Mouse (Mus musculus) left cerebral cortex, postnatal 36 days (tissue): ENCODE measurements around the gene Stard13. TPM values are rescaled to one million over a fixed set of nuclear protein-coding genes. Genes with fewer than 3 reads are reported as not detected.

Experiments used
- DNase-seq, 2 experiments: peaks; one replicate each; pipeline ENCODE4 v3.0.0; 2021 to 2022; ENCODE audit warnings: low spot score in 2 of 2, mixed read lengths in 1 of 2
- intact Hi-C: fragments of 180-260 bp; cut with DNase I; formaldehyde crosslinking; loops from one replicate; pipeline ENCODE4 v1.15.1; 2025
- total RNA-seq, 2 experiments: library from RNA; stranded (reverse); gene quantifications; 2 replicates each; pipeline ENCODE4 v1.2.3; 2021

Gene Stard13
- total RNA-seq, 2 experiments from 2014 or later, result 10.1 to 11.1 TPM

DNA sequence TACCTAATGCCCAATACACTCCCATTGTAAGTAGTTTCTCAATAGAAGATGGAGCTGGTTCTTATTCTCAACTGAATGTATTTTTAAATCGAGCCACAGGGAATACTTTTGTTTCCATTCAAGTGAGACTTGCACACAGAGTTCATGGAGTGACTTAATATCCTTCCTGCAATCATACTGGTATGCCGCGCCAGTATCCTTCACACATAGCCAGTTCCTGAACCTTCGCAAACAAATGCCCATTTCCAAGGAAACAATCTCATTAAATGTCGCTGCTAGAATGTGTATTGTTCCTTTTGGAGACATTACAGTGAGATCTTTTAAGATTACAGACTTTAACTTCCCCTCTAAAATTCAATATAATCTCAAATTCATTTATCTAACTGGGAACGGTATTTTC, 45.0 kb downstream of the Stard13 start:
- intact Hi-C loops, result no loop called here
- DNase-seq, result no peak

DNA sequence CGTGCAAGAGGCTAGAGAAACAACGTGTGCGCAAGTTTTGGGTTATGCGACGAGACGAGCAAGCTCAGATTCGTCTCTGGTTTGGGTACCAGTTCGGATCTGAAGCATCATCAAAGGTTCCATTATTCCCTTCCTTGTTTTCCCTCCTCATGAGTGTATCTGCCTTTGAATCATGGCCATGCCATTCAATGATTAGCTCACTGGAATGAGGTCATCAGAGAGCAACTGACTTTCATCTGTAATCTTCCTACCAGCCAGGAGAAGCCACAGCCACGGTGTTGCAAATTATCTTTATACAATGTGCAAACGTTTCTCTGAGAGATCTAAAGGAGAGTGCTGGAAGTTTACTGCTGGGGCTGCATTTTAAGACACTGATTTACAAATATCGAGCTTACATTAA, 46.3 kb downstream of the Stard13 start:
- intact Hi-C loops, result no loop called here
- DNase-seq, result no peak

DNA sequence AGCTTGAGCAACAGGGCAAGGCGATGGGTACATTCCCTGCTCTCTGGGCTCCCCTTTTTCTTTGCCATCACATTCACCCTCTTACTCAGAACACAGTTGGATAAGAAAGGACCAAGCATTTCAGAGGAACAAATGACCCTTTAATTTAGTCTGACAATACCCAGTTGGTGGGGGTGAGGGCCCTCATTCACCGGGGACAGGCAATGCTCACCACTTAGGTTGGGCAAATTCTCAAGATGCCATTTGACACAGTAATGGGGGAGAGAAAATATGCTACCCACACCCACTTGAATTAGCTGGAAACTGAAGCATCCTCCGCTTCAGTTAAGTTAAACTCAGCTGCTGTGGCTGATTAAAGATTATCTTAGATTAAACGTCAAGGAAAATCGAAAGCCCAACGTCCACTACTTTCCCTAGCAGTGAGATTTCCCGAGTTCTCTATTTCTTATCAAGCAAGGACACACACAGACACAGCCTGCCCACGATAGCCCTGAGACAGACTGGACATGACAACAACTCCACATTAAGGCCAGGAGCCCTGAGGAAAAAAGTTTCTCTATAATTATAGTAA, 48.3 kb downstream of the Stard13 start:
- intact Hi-C loops, result no loop called here
- no peak for DNase-seq

DNA sequence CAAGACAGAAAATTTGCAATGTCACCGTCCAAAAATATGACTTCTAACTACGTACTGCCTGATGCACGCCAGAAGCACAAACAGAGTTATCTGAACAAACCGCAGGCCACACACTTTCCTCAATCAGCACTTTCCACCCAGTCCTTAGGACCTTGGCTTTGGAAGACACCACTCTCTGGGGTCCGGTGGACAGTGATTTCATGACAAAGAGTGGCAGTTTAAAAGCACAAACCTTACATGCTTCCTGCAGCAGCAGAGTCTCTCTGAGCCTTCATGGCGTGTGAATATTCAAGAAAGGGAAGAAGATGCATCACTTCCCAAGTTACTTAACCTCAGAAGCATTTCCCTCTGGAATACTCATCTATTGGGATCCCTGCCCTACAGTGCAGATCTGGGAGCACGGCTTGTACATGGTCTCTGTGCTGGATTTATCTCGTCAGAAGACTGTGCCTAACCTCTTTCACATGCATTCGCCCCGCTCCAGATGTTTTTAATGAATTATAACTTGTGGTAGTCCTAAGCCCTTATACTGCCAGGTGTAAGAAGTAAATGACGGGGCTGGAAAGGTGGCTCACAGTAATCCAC, 49.9 kb downstream of the Stard13 start:
- DNase-seq, result no peak

DNA sequence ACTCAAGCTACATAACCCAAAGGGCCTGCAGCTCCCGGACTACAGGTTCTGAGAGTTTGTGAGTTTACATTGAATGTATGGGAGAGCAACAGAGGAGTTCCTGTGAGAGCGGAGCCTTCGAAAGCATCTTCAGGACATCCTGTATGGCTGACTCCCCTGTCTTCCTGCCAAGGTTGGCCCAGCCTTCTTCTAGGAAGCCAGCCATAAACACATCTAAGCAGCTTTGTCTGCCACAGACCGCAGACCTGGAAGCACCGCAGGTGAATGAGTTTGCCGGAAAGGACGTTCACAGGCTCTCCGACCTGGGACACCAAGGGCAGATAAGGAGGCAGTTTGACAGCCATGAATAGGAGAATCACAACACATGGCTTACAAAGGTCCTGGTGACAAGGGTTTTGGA, 52.3 kb downstream of the Stard13 start:
- intact Hi-C loops, result no loop called here
- DNase-seq, result no peak

More for the DNA sequence above, 49.9 kb downstream of the Stard13 start:
- intact Hi-C loops, result no loop called here

DNA sequence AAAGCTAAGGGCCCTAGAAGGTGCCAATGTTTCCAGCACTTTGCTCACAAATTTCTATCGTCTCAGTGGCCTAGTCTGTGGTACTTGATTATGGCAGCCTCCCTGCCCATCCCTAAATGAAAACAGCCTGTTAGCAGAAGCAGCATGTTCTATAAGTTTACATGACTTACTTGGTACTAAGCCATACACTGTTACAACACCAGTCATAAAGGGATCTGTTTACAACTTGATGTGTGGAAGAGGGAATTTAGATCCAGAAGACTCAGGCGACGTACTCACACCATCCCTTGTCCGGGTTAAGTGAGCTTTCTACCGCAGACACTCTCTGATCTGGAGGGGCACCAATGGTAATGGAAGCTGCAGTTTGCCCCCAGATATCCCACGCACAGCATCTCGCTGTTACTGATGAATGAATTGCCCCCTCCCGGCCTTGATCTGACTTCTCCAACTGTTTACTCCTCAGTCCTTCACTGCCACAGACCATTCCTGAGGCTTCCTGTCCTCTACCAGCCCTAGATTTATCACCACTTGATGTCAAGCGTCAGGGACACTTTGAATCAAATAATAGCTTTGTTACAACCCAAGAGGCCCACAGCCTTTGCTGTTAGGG, 53.4 kb downstream of the Stard13 start:
- intact Hi-C loops, result no loop called here
- DNase-seq, result no peak

DNA sequence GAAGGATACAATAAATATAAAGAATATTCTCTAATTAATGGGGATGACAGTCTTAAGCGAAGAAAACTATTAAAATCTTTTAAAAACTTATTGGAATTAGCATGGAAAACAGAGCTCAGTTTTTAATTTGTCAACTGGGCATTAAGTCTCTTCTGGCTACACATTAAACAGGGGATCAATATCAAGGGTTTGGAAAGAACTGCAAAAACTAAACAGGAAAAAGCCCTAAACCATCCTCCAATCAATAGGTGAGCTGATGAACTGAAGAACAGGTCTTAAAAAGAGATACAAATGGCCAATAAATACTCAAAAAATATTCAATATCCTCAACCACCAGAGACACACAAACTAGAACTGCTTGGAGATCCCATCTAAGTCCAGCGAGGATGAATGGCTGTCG, 56.5 kb downstream of the Stard13 start:
- no peak for DNase-seq
- intact Hi-C loops, result no loop called here

DNA sequence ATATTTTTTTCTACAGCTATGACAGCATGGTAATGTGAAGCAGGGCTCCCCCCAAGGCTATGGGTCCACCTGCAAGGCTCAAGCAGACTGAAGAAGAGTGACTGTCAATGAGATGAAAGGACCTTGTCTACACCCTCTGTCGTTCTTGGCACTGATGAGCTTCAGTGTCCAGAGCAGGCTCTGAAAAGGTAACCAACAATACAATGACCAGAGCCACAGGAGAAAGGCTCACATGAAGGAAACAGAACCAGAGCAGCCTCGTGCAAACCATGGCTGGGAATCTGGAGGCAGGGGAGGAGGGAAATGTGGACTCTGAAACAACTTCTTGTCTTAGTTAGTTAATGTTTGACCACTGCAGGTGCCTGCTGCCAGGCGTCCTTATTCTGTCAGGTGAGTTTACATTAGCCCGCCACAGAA, 57.7 kb downstream of the Stard13 start:
- intact Hi-C loops, result no loop called here
- DNase-seq, result no peak

DNA sequence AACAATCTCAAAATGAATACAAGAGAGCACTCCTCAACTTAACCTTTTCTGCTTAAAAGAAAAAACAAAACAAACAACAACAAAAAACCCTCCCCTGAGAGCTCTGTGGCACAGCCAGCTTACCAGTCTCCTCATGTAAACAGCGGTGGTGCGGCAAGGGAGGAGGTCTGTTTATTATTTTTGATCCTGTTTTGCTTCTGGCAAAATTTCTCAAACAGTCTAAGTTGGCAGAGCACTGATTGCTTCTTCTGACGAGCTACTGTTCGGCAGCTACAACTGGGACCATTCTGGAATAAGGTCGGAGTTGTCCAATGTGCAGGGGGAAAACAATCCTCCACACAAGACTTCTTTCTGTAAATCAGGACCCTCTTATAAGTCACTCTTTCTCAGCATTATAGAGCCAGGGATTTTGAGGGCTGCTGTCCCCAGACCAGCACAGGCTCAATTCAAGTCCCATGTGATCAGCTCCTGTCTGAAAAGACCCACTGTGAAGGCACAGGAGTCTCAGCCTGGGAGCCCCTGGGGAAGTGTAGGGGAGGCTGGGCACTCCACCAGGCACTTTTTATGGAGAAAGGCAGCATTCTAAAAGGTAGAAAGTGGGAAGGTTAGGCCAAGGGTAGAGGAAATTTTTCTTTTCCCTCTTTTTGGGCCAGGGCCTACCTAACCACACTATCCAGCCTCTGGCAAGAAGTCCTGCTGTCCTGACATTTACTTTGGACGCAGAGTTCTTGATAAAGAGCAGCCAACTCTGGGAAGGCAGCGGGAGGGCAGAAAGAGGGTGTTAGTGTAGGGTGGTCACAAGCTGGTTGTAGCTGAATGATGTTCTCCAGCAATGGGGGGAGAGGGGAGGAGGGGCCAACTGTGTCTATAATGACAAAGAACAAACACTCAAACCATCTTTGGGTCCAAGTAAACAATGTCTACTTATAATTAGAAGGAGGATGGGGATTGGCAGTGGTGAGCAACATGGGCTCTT, 58.9 kb downstream of the Stard13 start:
- intact Hi-C loops, result no loop called here
- no peak for DNase-seq

DNA sequence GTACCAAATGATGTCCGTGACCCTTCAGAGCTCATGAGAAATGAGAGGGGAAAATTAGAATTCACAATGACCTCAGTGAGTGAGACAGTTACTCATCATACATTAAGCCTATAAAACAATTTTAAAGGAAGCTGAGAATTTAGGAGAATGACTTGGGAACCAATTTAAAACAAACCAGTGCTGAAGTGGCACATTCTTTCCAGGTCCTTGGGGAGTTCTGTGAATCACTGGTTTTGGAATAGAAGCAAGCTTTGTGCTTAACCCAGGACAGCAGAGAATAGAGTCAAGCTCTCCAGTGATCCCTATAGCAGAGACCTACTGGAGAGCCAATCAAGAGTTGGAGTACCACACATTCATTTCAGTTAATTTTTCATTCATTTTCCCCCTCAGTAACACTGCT, 59.9 kb downstream of the Stard13 start:
- intact Hi-C loops, result no loop called here

DNA sequence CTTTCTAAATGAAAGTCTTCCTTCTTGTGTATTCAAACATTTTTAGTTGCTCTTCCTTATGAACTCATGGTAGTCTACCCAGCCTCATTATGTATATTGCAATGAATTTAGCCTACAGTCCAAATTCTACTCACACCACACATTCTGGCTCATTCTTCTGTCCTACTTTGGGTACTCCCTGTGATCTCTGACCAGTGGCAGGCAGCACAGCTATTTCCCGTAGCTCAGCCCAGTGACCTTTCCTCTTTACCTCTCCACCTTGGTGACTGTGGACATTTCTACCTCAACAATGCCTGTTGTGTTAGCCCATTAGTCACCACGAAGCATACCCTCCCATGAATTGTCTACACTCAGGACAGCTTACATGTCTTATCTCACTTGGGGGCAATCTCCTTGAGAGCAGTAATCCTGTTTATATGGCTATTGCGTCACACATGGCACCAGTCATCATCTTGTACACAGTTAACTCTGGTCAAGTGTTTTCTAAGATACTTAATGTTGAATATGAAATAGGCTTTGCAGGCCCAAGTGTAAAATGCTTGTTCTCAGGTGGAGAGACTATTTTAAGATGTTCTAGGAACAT, 63.4 kb downstream of the Stard13 start:
- no peak for DNase-seq
- intact Hi-C loops, result no loop called here

More for the DNA sequence above, 59.9 kb downstream of the Stard13 start:
- no peak for DNase-seq

DNA sequence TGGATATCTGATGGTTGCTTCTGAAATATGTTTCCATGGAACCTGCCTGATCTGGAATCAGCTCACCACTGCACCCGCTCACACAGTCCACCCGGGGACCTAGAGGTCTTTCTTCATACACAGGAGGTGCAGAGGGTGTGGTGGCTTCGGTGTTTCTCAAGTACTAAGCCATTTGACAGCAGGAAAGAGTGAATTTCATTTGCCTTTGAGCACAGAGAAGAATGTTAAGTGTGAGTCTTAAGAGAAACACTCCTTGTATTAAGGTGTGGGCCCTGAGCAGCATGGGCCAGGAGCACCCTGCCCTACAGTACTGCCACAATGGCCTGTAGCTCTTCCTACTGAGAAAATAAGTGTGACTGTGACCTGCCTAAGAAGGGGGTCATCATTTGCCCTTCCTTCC, 65.4 kb downstream of the Stard13 start:
- no peak for DNase-seq
- intact Hi-C loops, result no loop called here

DNA sequence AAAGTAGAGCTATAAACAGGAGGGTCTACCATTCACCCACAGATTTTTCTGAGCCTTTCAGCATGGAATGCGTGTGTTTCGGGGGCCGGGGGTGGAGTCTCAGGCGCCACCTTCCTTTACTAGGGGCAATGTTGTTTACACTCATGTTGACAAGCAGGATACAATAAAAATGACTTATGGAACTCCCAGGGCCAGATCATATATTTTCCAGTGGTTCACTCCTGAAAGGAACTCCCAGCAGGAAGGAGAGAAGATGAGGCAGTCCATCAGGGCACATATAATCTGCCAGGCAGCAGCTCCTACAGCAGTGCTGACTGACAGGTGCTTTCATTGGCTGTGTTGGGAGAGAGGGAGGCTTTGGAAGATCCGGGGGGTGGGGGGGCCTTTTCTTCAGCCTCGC, 66.0 kb downstream of the Stard13 start:
- intact Hi-C loops, result no loop called here
- DNase-seq, result no peak

DNA sequence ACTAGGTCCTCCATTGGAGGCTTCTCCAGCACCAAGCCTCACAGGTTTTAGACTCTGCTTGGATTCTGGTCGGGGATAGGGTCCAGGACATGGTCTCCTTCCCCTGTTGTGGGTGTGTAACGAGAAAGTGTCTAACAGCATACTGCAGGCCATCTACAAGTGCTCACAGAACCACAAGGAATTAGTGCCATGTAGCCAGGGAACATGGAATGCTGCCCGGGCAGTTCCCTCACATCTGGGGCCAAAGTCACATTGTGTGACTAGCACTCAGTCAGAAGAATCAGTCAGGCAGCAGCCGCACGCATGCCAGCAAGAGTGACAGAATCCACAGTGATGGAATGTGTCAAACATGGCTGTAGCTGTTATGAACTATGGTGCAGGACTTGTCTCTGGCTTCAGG, 67.4 kb downstream of the Stard13 start:
- no peak for DNase-seq

DNA sequence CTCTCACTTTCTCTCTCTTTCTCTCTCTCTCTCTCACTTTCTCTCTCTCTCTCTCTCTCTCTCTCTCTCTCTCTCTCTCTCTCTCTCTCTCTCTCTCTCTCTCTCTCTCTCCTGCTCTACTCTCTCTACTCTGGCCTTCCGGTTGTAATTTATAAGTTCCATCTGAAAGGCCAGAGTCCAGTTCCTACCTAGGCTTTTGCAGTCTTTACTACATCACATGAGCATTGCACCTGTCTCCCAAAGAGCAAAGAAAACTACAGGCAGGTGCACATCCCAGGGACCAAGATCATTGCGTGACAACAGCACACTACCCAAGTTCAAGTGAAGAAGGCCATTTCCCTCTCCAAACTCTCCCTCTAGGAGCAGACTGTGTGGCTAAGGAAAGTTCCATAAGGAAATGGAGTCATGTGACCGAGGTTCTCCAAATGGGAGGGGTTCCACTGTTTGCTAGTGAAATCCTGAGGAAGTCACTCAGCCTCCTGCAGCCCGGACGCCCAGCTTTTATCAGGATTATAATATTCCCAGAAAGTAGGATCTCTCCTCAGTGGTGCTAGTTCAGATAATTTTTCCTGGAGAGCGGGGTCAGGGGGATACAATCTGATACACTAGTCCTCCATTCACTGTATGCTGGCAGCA, 68.1 kb downstream of the Stard13 start:
- intact Hi-C loops, result no loop called here
- no peak for DNase-seq

More for the DNA sequence above, 67.4 kb downstream of the Stard13 start:
- intact Hi-C loops, result no loop called here

DNA sequence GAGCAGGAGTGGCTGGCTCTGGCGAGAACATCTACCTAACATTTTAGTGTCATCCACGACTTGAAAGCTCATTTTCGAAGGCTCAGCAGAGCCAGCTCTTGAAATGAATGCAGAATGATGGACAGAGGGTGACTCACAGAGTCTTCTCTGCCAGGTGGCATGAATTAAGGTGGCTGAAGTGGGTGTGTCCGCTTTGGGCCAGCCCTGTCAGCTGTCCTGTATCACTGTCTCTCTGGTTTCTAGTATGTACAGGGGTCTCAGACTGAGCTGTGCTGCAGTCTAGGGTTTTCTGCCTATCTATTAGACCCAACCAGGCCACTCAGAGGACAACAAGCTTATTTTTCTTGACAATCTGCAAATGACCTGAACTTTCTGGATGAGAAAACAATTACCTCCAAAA, 68.8 kb downstream of the Stard13 start:
- no peak for DNase-seq
- intact Hi-C loops, result no loop called here

DNA sequence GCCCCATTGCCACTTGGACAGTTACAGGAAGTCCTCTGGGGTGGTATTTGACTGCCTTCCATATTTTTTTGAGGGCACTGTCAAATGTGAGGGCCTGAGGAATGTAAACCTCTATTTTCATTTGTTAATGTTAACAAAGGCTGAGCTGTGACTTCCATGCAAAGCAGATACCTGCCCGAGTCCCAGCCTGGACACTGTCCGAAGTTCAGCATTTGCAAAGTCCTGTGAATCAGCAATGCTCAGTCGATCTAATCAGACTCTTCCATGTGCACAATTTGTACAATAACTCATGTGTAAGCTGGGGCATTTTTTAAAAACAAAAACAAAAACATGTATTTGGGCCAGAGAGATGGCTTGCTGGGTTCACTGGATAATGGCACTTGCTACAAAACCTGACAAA, 71.0 kb downstream of the Stard13 start:
- intact Hi-C loops, result no loop called here
- DNase-seq, result no peak

DNA sequence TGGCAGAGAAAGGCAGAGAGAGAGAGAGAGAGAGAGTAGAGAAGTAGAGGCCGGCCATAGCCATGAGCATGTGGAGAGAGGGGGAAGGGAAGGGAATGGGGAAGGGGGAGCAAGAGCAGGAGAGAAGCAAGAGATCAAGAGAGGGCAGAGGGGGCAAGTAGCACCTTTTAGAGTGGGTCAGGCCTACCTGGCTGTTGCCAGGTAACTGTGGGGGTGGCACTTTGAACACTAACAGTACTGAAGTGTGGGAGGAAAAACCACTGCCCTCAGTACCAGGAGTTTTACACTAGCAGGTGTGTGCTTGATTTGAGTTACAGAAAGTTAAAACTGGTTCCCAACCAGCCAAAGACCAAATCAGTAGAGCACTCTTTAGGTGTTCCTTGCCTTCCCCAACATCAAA, 78.4 kb downstream of the Stard13 start:
- intact Hi-C loops, result no loop called here

DNA sequence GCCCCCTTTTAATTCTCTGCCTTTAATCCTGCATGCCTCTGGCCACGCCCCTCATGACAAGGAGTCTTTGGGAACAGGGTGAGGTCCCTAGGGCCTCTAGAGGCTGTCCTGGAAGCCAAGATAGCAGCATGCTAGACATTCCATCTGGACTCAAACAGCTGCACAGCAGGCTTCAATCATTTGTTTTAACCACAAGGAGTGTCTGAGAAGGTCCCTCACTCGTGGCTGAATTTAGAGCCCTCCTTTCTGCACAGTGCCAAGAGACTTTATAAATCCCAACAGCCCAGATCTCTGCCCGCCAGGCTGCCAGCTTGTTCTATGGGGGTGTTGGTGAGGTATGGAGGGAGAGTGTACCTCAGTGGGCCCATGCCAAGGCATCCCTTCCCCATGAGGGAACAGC, 78.9 kb downstream of the Stard13 start:
- DNase-seq, result no peak
- intact Hi-C loops, result no loop called here

More for the DNA sequence above, 78.4 kb downstream of the Stard13 start:
- DNase-seq, result no peak

DNA sequence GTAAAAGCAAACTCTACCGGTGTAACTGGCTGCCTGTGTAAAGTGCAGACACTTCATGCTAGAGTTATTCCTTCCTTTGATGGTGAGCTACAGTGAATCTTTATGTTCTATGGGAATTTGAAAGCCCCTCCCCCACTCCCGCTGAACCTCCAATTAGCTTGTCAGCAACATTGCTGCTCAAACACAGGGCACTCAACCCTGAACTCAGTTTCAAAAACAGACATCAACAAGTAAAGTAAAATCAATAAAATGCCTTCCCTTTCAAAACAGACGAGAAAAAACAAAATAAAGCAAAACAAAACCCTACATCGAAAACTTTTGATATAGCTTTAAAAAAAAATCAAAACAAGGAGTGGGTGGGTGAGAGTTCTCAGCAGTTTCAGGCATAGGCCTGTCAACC, 79.6 kb downstream of the Stard13 start:
- DNase-seq, result no peak
- intact Hi-C loops, result no loop called here
